Mouse (Mus musculus): ENCODE measurements around the gene Nlgn1. TPM values are rescaled to one million over a fixed set of nuclear protein-coding genes. Genes with fewer than 3 reads are reported as not detected.
"Not testable (repeated sequence)": the region's sequence is repeated elsewhere in the genome, so short reads cannot be mapped to it uniquely, and the experiment has no call there.

The Nlgn1 gene
- polyA plus RNA-seq, 1 experiment from 2014 or later, result 34.4 TPM

DNA sequence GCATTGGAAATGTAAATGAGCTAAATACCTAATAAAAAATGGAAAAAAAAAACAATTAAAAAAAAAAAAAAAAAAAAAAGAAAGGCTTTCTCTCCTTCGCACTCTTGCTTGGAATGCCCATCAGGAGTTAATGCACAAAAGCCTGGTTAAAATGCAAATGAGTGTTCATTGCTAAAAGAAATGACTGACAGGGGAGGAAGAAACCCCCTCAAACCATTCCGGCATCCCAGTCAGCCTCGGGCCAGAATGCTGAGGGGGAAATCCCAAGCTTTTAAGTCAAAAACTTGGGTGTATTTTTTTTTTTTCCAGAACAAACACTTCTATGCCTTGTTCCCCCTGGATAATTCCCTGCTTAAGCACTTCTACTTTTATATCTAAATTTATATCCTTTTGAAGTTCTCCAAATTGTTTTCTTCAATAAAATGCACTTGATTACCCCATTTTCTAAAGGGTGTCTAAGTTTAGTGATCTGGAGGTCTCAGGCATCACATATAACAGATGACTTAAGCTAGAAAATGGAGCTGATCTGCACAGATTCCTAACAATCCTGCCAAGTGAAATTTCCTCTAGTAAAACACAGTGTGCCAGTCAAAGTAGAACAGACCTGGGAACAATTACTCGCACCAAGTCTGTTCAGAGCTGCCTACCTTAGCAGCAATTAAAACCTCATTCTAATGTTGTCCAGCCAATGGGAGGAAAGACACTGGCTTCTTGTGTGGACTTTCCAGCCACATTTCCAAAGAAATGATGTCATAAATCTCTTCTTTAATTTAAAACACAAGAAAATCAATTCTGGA, 686.2 kb downstream of the Nlgn1 start:
- no peak overlapping the region for H3K27ac ChIP-seq (ENCODE audit: low read length)
- H3K4me1 ChIP-seq (ENCODE audit: control insufficient read depth, insufficient read depth, low read length), result no peaks in the 10 kb centered on the region
- H3K36me3 ChIP-seq (ENCODE audit: control insufficient read depth, insufficient read depth, low read length), result no peaks in the 10 kb centered on the region
- ATAC-seq, result no peak
- H3K4me2 ChIP-seq (ENCODE audit: low read length), result no peak overlapping the region
- H3K27me3 ChIP-seq (ENCODE audit: control insufficient read depth, insufficient read depth, low read depth, low read length), result no peaks in the 10 kb centered on the region
- WGBS, result 53% methylated on average over 4 of the region's 4 CpGs
- H3K9ac ChIP-seq (ENCODE audit: low read depth, low read length), result no peak overlapping the region
- no peaks in the 10 kb centered on the region for H3K9me3 ChIP-seq (replicated peaks; ENCODE audit: control insufficient read depth, low read length, poor library complexity, severe bottlenecking)
- no peak overlapping the region for H3K4me3 ChIP-seq (ENCODE audit: low read depth, low read length)

DNA sequence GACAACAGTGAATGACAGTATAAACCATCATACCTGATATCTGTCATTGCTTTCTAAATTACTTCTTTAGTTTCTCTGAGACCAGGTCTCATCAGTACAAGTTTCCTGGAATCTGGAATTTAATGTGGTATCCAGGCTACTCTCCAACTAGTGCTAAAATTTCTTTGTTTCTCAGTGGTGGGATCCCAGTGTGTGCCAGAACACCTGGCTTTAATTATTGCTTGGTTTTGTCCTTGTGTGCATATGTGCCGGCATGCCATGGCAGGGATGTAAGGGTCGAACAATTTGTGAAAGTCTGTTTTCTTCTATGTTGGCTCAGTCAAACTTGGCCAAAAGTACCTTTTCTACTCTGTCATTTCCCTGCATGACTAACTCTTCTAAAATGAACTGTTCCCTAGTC, 703.1 kb downstream of the Nlgn1 start:
- no peak overlapping the region for H3K27ac ChIP-seq (ENCODE audit: low read length)
- H3K4me3 ChIP-seq (ENCODE audit: low read depth, low read length), result no peak overlapping the region
- H3K27me3 ChIP-seq (ENCODE audit: control insufficient read depth, insufficient read depth, low read depth, low read length), result no peaks in the 10 kb centered on the region
- no peak overlapping the region for H3K4me2 ChIP-seq (ENCODE audit: low read length)
- WGBS, result 92% methylated on average over 2 of the region's 2 CpGs
- ATAC-seq, result no peak
- no peak overlapping the region for H3K9ac ChIP-seq (ENCODE audit: low read depth, low read length)
- H3K36me3 ChIP-seq (ENCODE audit: control insufficient read depth, insufficient read depth, low read length), result no peaks in the 10 kb centered on the region
- H3K9me3 ChIP-seq (replicated peaks; ENCODE audit: control insufficient read depth, low read length, poor library complexity, severe bottlenecking), result no peaks in the 10 kb centered on the region
- no peaks in the 10 kb centered on the region for H3K4me1 ChIP-seq (ENCODE audit: control insufficient read depth, insufficient read depth, low read length)

DNA sequence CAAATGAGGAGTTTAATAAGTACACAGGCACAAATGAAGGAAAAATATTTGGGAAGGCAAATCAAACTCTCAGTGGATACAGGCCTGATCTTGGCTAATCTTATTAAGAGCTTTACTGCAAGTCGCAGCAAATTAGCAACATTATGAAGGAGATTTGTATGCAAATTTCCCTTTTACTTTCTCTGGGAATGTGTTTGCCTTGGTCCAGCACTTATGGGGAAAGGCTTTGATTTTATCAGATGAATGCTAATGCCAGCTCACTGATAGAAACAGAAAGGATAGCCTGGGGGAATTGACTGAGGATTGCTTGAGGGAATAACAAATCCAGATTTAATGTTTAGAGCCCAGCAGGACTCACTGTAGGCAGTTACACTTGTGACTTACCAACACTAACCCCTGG, 725.7 kb downstream of the Nlgn1 start:
- no peaks in the 10 kb centered on the region for H3K36me3 ChIP-seq (ENCODE audit: control insufficient read depth, insufficient read depth, low read length)
- no peak for ATAC-seq
- WGBS, result 10% methylated on average over 1 of the region's 1 CpGs
- no peaks in the 10 kb centered on the region for H3K9me3 ChIP-seq (replicated peaks; ENCODE audit: control insufficient read depth, low read length, poor library complexity, severe bottlenecking)
- H3K27ac ChIP-seq (ENCODE audit: low read length), result no peak overlapping the region
- no peak overlapping the region for H3K9ac ChIP-seq (ENCODE audit: low read depth, low read length)
- peaks cover 5% of the 10 kb centered on the region for H3K4me1 ChIP-seq (ENCODE audit: control insufficient read depth, insufficient read depth, low read length)
- no peak overlapping the region for H3K4me3 ChIP-seq (ENCODE audit: low read depth, low read length)
- H3K27me3 ChIP-seq (ENCODE audit: control insufficient read depth, insufficient read depth, low read depth, low read length), result no peaks in the 10 kb centered on the region
- no peak overlapping the region for H3K4me2 ChIP-seq (ENCODE audit: low read length)

DNA sequence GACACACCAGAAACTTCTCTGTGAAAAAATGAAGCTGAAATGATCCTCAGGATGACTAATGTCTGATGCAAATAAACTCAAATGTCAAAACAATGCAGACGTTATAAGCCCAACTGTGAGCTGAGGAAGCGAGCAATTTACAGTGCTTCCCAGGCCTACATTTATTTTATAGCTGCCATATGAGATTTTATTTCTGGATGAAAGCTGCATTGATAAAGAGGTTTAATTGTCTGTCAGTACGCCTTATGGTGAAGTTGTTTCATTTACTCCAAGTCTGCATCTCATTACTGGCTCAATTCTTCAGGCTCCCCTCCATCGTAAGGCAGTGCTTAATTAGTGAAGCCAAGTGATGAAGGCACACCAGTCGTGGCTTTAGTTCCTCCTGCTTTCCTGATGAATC, 734.7 kb downstream of the Nlgn1 start:
- Histone ChIP-seq H3K4me1 (ENCODE audit: control insufficient read depth, insufficient read depth, low read length) (0 out of 2 replicates have a peak, but pooled peaks cover 3% of the 10 kb centered on the region), H3K4me3 (ENCODE audit: low read depth, low read length) (no peak overlapping the region), H3K9ac (ENCODE audit: low read depth, low read length) (no peak overlapping the region), H3K4me2 (ENCODE audit: low read length) (no peak overlapping the region), H3K9me3 (replicated peaks; ENCODE audit: control insufficient read depth, low read length, poor library complexity, severe bottlenecking) (no peaks in the 10 kb centered on the region), H3K36me3 (ENCODE audit: control insufficient read depth, insufficient read depth, low read length) (no peaks in the 10 kb centered on the region), H3K27ac (ENCODE audit: low read length) (no peak overlapping the region), H3K27me3 (ENCODE audit: control insufficient read depth, insufficient read depth, low read depth, low read length) (no peaks in the 10 kb centered on the region)
- WGBS, result 54% methylated on average over 5 of the region's 5 CpGs
- no peak for ATAC-seq

DNA sequence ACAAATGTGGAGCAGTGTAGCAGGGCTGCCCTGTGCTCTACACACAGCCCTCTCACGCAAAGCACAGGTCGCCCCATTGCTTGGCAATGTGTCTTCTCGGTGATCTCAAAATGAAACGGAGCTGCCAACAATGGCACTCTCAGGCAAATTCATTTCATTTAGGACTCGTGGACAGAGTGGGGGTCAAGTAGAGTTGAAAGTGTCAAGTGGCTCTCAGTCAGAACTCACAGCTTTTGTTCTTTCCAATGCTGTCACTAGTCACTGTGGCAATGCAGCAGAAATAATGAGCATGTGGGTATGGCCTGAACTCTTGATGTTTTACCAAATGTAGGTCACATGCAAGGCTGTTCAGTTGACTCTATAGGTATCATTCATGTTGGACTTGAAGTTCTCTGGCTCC, 756.7 kb downstream of the Nlgn1 start:
- no peak overlapping the region for H3K4me2 ChIP-seq (ENCODE audit: low read length)
- no peaks in the 10 kb centered on the region for H3K36me3 ChIP-seq (ENCODE audit: control insufficient read depth, insufficient read depth, low read length)
- H3K9me3 ChIP-seq (replicated peaks; ENCODE audit: control insufficient read depth, low read length, poor library complexity, severe bottlenecking), result no peaks in the 10 kb centered on the region
- ATAC-seq, result no peak
- H3K27me3 ChIP-seq (ENCODE audit: control insufficient read depth, insufficient read depth, low read depth, low read length), result no peaks in the 10 kb centered on the region
- H3K27ac ChIP-seq (ENCODE audit: low read length), result no peak overlapping the region
- no peak overlapping the region for H3K9ac ChIP-seq (ENCODE audit: low read depth, low read length)
- H3K4me3 ChIP-seq (ENCODE audit: low read depth, low read length), result no peak overlapping the region
- 59% methylated on average over 5 of the region's 5 CpGs for WGBS
- no peaks in the 10 kb centered on the region for H3K4me1 ChIP-seq (ENCODE audit: control insufficient read depth, insufficient read depth, low read length)

DNA sequence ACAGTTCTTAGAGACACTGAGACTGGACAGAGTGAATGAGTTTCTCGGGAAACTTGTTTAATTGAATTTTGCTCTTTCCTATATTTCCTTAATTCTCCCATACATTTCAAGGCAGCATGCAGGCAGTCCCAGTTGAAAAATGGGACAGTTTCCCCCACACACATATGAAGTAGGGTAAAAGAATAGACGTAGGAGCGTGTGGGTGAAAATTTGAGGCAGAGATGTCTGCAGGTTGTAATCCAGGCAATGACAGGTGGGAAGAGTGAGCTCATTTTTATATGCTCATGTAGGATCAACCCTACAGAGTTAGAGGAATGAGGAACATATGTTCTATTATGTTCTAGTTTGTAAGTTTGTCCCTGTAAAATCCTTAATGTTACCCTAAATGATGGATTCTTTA, 757.4 kb downstream of the Nlgn1 start:
- Histone ChIP-seq H3K4me2 (ENCODE audit: low read length) (no peak overlapping the region), H3K9me3 (replicated peaks; ENCODE audit: control insufficient read depth, low read length, poor library complexity, severe bottlenecking) (no peaks in the 10 kb centered on the region), H3K27ac (ENCODE audit: low read length) (no peak overlapping the region), H3K4me1 (ENCODE audit: control insufficient read depth, insufficient read depth, low read length) (no peaks in the 10 kb centered on the region), H3K27me3 (ENCODE audit: control insufficient read depth, insufficient read depth, low read depth, low read length) (no peaks in the 10 kb centered on the region), H3K36me3 (ENCODE audit: control insufficient read depth, insufficient read depth, low read length) (no peaks in the 10 kb centered on the region), H3K4me3 (ENCODE audit: low read depth, low read length) (no peak overlapping the region), H3K9ac (ENCODE audit: low read depth, low read length) (no peak overlapping the region)
- ATAC-seq, result no peak
- WGBS, result 93% methylated on average over 3 of the region's 3 CpGs

DNA sequence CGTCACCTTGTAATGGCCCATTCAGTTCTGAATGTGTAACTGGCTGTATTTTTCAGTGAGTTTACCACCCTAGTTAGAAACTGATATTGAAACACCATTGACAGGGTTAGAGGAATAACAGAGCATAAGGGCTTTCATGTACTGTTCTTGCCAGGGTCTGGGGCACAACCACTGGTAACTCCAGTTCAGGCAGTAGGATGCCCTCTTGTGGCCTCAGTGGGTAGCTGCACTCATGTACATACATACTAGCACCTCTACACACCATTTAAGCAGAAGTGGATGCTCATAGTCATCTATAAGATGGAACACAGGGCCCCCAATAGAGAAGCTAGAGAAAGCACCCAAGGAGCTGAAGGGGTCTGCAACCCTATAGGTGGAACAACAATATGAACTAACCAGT, 773.7 kb downstream of the Nlgn1 start:
- H3K27ac ChIP-seq (ENCODE audit: low read length); H3K4me1 ChIP-seq (ENCODE audit: control insufficient read depth, insufficient read depth, low read length); H3K4me2 ChIP-seq (ENCODE audit: low read length); ATAC-seq; H3K9ac ChIP-seq (ENCODE audit: low read depth, low read length); H3K36me3 ChIP-seq (ENCODE audit: control insufficient read depth, insufficient read depth, low read length); H3K27me3 ChIP-seq (ENCODE audit: control insufficient read depth, insufficient read depth, low read depth, low read length); H3K4me3 ChIP-seq (ENCODE audit: low read depth, low read length); H3K9me3 ChIP-seq (replicated peaks; ENCODE audit: control insufficient read depth, low read length, poor library complexity, severe bottlenecking): not testable (repeated sequence)
- WGBS, result 94% methylated on average over 1 of the region's 1 CpGs

DNA sequence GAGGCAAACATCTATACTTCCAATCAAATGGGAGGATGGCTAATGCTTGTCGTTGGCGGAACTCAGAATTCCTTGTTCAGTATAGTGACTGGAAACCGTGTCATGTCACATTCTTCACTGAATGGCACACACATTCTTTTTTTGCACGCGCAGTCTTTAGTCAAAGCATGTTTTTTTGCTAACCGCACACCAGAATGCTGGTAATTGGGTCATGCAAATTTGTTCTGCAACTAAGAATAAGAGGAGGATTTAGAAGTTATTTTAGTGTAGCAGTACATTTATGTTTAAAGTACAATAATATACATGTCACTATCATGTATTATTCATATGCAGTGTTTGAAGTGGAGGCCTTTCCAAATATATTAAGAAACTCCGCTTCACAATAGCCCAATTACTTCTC, 783.2 kb downstream of the Nlgn1 start:
- WGBS, result 79% methylated on average over 3 of the region's 7 CpGs
- H3K27ac ChIP-seq (ENCODE audit: low read length); ATAC-seq: not testable (repeated sequence)

DNA sequence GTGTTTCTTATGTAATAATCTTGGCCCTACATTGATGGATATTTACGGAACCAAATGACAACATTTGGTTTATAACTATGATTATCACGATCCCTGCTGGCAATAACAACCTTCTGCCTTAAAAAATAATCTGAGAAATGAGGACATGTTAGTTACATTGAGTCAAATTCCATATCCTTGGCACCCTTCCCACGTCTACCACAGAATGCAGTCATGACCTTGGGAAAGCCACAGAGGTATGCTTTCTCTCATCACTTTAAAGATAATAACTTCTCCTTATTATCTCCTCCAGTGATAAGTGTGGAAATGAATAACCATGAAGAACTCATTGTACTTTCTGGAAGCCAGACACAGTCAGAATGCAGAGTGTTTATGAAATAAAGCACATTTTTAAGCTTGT, 808.0 kb downstream of the Nlgn1 start:
- H3K27me3 ChIP-seq (ENCODE audit: control insufficient read depth, insufficient read depth, low read depth, low read length); H3K27ac ChIP-seq (ENCODE audit: low read length); H3K4me1 ChIP-seq (ENCODE audit: control insufficient read depth, insufficient read depth, low read length); H3K9ac ChIP-seq (ENCODE audit: low read depth, low read length); H3K4me3 ChIP-seq (ENCODE audit: low read depth, low read length); ATAC-seq; H3K9me3 ChIP-seq (replicated peaks; ENCODE audit: control insufficient read depth, low read length, poor library complexity, severe bottlenecking); H3K4me2 ChIP-seq (ENCODE audit: low read length); H3K36me3 ChIP-seq (ENCODE audit: control insufficient read depth, insufficient read depth, low read length): not testable (repeated sequence)
- WGBS, result 63% methylated on average over 1 of the region's 3 CpGs

More for the DNA sequence above, 783.2 kb downstream of the Nlgn1 start:
- H3K4me1 ChIP-seq (ENCODE audit: control insufficient read depth, insufficient read depth, low read length); H3K9me3 ChIP-seq (replicated peaks; ENCODE audit: control insufficient read depth, low read length, poor library complexity, severe bottlenecking); H3K27me3 ChIP-seq (ENCODE audit: control insufficient read depth, insufficient read depth, low read depth, low read length); H3K4me3 ChIP-seq (ENCODE audit: low read depth, low read length); H3K4me2 ChIP-seq (ENCODE audit: low read length); H3K36me3 ChIP-seq (ENCODE audit: control insufficient read depth, insufficient read depth, low read length); H3K9ac ChIP-seq (ENCODE audit: low read depth, low read length): not testable (repeated sequence)
